Mouse (Mus musculus): ENCODE data around the gene Dpm1. TPM values are rescaled to one million over a fixed set of nuclear protein-coding genes. Genes with fewer than 3 reads are reported as not detected.

Gene Dpm1
- total RNA-seq, 2 experiments from 2014 or later = 56.9 to 69.9 TPM

DNA sequence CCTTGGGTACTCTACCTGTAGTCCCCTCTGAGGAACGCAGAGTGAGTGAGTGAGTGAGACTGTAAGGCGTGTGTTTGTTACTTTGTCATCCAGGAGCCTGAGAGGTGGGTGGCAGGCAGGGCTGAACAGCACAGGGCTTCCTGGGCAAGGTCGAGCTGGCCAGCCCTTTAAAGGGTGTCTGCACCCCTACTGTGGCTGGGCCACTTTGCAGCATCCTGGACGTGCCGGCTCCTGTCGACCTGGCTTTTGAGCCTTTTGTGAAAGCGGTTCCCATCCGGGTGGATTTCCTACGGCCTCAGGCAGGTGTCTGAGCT lies 60.6 kb downstream of the Dpm1 start:
- no peak overlapping the region for H3K27ac ChIP-seq
- DNase-seq (ENCODE audit: low spot score in 2 of 2) = no peak
- peak overlapping the region; percentile 20; the same call in 1 of the 2 replicates for H3K4me3 ChIP-seq
- no peak for TF ChIP-seq CTCF (conservative IDR thresholded peaks at IDR 0.05)

DNA sequence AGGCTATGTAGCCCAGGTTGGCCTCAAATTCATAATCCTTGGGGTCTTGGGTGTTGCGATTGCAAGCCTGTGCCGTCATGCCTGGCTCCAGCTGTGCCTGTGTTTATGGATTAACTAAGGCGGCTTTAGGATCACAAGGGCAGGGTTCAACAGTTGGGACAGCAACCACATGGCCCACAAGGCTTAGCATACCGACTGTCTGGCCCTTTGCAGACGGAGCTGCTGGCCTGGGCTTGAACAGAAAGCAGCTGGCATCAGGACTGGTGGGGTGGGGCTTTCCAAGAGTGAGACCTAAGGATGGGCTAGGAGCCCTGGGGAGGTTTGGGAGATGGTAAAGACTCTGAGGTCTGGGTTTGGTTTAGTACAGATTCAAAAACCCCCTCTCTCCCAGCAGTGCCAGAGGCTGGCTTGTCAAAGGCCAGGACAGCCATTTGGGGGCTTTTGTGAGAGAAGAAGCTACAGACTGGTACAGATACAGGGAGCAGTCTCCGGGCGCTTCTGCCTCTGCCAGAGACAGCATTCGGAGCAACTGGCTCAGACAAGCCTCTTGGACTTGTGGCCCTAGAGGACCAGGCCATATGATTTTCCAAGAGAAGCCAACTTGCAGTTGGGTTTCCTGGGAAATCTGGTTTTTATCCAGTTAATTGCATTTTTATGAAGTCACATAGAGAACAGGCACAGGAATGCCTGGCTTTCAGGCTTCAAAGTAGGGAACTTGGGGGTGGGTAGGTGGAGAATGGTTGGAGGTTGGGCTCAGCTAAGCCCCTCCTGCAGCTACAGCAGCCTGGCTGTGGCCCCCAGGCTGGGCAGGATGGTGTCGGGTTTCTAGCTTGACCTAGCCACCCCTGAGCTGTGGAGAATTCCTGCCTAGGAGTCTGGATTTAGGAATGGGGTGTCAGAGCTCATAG lies 61.2 kb downstream of the Dpm1 start:
- TF ChIP-seq CTCF (conservative IDR thresholded peaks at IDR 0.05) = no peak
- Histone ChIP-seq H3K4me3 (no peak overlapping the region), H3K27ac (no peak overlapping the region)
- no peak for DNase-seq (ENCODE audit: low spot score in 2 of 2)

DNA sequence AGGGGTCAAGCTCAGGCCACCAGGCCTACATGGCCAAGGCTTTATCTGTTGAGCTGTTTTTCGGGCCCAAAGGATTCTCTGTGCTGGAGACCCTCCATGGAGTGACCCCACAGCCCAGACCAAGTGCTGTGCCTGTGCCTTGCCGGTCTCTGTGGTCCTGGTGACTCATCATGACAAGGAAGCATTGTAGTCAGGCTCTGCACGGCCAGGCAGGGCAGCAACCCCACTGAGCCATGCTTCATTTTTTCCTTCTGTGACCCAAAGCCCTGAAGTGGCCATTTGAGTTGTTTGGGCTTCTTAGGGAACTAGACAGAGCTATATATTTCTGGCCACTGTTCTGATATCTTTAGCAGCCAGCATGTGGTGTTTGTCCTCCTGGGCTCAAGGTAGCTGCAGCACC lies 62.6 kb downstream of the Dpm1 start:
- no peak for TF ChIP-seq CTCF (conservative IDR thresholded peaks at IDR 0.05)
- no peak overlapping the region for H3K27ac ChIP-seq
- DNase-seq (ENCODE audit: low spot score in 2 of 2) = no peak

DNA sequence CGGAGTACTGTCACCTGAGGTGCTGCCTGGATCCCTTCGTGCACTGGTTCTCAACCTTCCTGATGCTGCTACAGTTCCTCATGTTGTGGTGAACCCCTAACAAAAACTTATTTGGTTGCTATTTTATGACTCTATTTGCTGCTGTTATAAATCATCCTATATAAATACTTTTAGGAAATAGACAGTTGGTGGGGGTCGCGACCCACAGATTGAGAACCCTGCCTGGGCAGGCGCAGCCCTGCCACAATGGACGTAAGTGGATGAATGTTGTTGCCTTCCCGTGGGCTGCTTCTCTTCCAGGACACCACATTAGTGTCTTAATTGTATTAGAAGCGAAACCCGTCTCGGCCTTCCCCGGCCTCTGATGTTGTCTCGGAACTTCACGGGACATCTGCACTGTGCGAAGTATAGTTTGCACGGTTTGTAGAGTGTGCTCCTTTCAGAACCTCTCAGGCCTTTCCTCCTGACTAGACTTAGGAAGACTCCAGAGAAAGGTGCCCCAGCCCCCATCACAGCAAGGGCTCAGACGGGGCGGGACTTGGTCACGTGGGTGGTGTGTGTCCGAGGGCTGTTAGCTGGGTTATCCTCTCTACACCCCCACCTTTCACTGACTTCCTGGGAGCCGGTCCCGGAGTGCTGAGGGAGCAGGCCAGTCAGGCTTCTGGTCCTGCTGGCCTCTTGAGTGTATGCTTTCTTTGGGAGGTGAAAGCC lies 63.5 kb downstream of the Dpm1 start:
- no peak for TF ChIP-seq CTCF (conservative IDR thresholded peaks at IDR 0.05)
- no peak overlapping the region for H3K27ac ChIP-seq

More for the DNA sequence above, 62.6 kb downstream of the Dpm1 start:
- no peak overlapping the region for H3K4me3 ChIP-seq

DNA sequence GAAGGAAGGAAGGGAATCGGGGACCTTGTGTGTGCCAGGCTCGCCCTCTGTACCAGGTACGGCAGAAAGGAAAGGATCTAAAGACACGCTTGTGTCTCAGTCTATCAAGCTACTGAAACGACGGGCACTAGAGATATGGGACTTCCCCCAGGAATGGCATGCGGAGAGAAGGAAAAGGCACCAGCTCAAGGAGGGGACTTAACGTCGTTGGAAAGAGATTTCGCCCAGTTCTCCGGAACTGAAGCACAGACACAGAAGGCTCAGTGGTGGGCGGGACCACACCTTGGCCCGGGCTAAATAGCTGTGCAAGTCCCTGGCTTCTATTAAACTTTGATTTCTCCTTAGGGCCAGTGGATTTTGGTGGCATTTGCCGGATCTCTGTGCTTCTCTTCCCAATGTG lies 68.4 kb downstream of the Dpm1 start:
- DNase-seq (ENCODE audit: low spot score in 2 of 2) = no peak
- no peak for TF ChIP-seq CTCF (conservative IDR thresholded peaks at IDR 0.05)
- Histone ChIP-seq H3K4me3 (no peak overlapping the region), H3K27ac (no peak overlapping the region)

More for the DNA sequence above, 63.5 kb downstream of the Dpm1 start:
- DNase-seq (ENCODE audit: low spot score in 2 of 2) = no peak
- no peak overlapping the region for H3K4me3 ChIP-seq

DNA sequence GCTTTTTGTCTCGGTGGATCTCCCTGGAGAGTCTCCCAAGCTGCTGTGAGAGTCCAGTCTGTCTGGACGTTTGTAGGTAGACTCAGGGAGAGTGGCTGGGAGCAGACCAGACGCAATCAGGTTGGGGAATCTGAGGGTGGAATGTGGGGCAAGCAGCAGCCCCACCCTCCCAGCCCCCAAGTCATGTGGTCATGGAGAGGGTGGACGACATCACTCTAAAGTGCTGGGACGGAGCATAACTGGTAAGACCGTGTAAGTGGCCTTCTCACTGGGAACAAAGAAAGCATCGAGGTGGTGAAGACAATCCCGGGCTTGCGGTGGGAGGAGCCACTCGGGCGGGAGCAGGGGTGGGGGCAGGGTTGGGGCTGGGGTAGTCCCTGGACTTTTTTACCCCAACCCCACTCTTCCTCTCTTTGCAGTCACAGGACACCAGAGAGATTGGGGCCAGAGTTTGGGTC lies 68.8 kb downstream of the Dpm1 start:
- DNase-seq (ENCODE audit: low spot score in 2 of 2) = no peak
- Histone ChIP-seq H3K27ac (no peak overlapping the region), H3K4me3 (no peak overlapping the region; the same call in 1 of the 2 replicates)
- no peak for TF ChIP-seq CTCF (conservative IDR thresholded peaks at IDR 0.05)

DNA sequence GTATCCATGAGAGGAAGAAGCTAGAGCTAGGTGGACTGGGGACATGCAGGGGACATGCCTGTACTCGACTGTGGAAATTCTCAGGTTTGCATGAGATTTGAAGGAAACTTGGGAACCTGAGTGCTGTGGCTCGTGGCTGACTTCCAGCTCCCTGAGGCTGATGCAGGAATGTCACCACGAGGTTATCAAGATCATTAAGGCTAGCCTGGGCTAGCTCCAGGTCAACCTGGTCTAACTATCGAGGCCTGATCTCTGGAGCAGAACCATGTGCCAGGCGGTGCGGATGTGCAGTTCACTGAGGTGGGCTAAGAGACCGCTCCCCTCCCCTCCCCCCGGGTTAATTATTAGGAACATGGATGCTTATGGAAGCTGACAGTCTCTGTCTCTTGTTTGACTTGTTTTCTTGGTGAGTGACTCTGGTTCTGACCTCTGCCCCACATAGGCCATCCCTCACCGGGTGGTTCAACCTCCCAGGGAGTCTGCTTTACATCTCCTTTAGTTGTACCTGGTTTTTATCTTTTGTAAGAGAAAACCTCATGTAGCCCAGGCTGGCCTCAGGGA lies 69.9 kb downstream of the Dpm1 start:
- no peak for TF ChIP-seq CTCF (conservative IDR thresholded peaks at IDR 0.05)
- no peak for DNase-seq (ENCODE audit: low spot score in 2 of 2)
- Histone ChIP-seq H3K4me3 (no peak overlapping the region), H3K27ac (no peak overlapping the region)

Small RNAs within 50 kb of the gene (microRNA-seq; reads per million reads assigned to microRNA genes)
- 0 reads per million in 2 experiments for gene Gm24561

Other genes starting within 250 kb of the Dpm1 start
- under 1 TPM; 0.29 to 0.31 TPM for gene Ripor3, start 220.0 kb downstream of the Dpm1 start, total RNA-seq (2021)
- gene Pard6b, start 149.6 kb downstream of the Dpm1 start, total RNA-seq (2021) = 1 to 10 TPM; 3.6 to 4.3 TPM
- gene Adnp, start 23.5 kb downstream of the Dpm1 start, total RNA-seq (2021) = 10 to 100 TPM; 90.5 to 96.3 TPM
- gene Gm20716, start 227 bp downstream of the Dpm1 start, total RNA-seq (2021) = 10 to 100 TPM; 29.4 to 34.4 TPM
- gene Mocs3, start within 50 bp of the Dpm1 start, total RNA-seq (2021) = 10 to 100 TPM; 20.7 to 20.9 TPM
- gene Kcng1, start 51.1 kb upstream of the Dpm1 start, total RNA-seq (2021) = 10 to 100 TPM; 37.9 to 39.8 TPM

Measured in layer of hippocampus, adult 2 months (tissue).